Comparison of ENCODE assay signal across 24 mouse cellular contexts in the genomic region with DNA sequence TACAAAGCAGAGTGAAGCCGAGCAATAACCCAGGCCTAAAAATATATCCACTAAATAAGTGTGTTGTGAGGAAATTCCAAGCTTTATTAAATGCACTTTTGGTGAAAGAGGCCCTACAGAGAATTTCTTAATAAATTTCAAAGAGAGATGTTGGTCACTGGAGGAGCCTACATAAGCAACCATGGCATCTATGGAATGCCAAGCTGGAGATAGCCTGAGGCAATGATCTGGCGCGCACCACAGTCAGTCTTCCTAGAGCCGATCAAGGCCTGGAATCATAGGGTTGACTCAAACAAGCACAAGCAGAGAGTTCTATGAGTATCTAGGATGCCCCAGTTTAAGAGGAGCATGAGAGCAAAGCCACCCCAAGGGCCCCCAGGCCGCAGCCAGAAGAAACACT. TPM values are rescaled to one million over a fixed set of nuclear protein-coding genes. Genes with fewer than 3 reads are reported as not detected.
DNase-seq lines count a peak whose midpoint lies in the region; ATAC-seq and TF ChIP-seq lines count a peak whose summit lies in the region.
"Had no signal": no experiment of that assay in that cellular context is flagged by ENCODE, and none has a peak within 500 bp of the region (broad histone marks: within the 10 kb centered on the region; RNA-seq: fewer than 3 reads in every experiment).

No protein-coding gene starts in this region.

- peak; percentile 41 for DNase-seq in 3134 (ENCODE audit: extremely low read depth, insufficient read length, low spot score)
- DNase-seq in Muller cell, postnatal 12 days (ENCODE audit: inconsistent ontology term), result peak; percentile 43
- peak; percentile 30 for DNase-seq in embryonic facial prominence, embryonic 10.5 days (ENCODE audit: low spot score)
- DNase-seq in limb, embryonic 14.5 days (ENCODE audit: low spot score), result no peak
- no peak for DNase-seq in gastrocnemius, adult 18-20 months (ENCODE audit: low spot score)
- DNase-seq: adrenal gland, postnatal 10 days; B cell, adult 2 months; cerebellum, adult 18-20 months; cerebellum, adult 9-11 months; cerebellum, postnatal 36 days; forebrain, postnatal 0 days; gastrocnemius, postnatal 36 days; heart, adult 18-20 months; heart, postnatal 10 days; heart, postnatal 4 days had no signal

- no peaks in the 10 kb centered on the region for H3K36me3 ChIP-seq in embryonic facial prominence, embryonic 10.5 days (replicated peaks)
- no peaks in the 10 kb centered on the region for H3K36me3 ChIP-seq in limb, embryonic 14.5 days (ENCODE audit: control insufficient read depth, insufficient read depth, low read length)
- H3K36me3 ChIP-seq in midbrain, embryonic 16.5 days (ENCODE audit: control insufficient read depth, insufficient read depth, low read length), result no peaks in the 10 kb centered on the region
- H3K36me3 ChIP-seq: forebrain, embryonic 12.5 days; G1E; heart, embryonic 10.5 days; hindbrain, embryonic 12.5 days had no signal

- WGBS in embryonic facial prominence, embryonic 10.5 days, result 62% methylated on average over 5 of the region's 5 CpGs
- 52% methylated on average over 5 of the region's 5 CpGs for WGBS in limb, embryonic 14.5 days
- 84% methylated on average over 5 of the region's 5 CpGs for WGBS in midbrain, embryonic 16.5 days

- no peak overlapping the region for H3K27ac ChIP-seq in embryonic facial prominence, embryonic 10.5 days (replicated peaks)
- peak overlapping the region; percentile 28; the same call in 1 of the 2 replicates for H3K27ac ChIP-seq in limb, embryonic 14.5 days (replicated peaks; ENCODE audit: low read depth, low read length)
- H3K27ac ChIP-seq in midbrain, embryonic 16.5 days (ENCODE audit: low read length), result no peak overlapping the region
- H3K27ac ChIP-seq: forebrain, embryonic 12.5 days; heart, embryonic 10.5 days; hindbrain, embryonic 12.5 days had no signal

- H3K4me1 ChIP-seq in embryonic facial prominence, embryonic 10.5 days, result no peaks in the 10 kb centered on the region
- peaks cover 14% of the 10 kb centered on the region for H3K4me1 ChIP-seq in limb, embryonic 14.5 days (ENCODE audit: control insufficient read depth, insufficient read depth, low read length)
- H3K4me1 ChIP-seq in midbrain, embryonic 16.5 days (ENCODE audit: control insufficient read depth, insufficient read depth, low read length), result no peaks in the 10 kb centered on the region
- H3K4me1 ChIP-seq: forebrain, embryonic 12.5 days; heart, embryonic 10.5 days; hindbrain, embryonic 12.5 days had no signal

- no peak overlapping the region for H3K4me3 ChIP-seq in embryonic facial prominence, embryonic 10.5 days
- H3K4me3 ChIP-seq in limb, embryonic 14.5 days (replicated peaks; ENCODE audit: low read length), result no peak overlapping the region
- no peak overlapping the region for H3K4me3 ChIP-seq in midbrain, embryonic 16.5 days (ENCODE audit: low read depth, low read length)
- H3K4me3 ChIP-seq: forebrain, embryonic 12.5 days; heart, embryonic 10.5 days; hindbrain, embryonic 12.5 days had no signal

- H3K9me3 ChIP-seq in embryonic facial prominence, embryonic 10.5 days, result 0 out of 2 replicates have a peak, but pooled peaks cover 4% of the 10 kb centered on the region
- H3K9me3 ChIP-seq in limb, embryonic 14.5 days (ENCODE audit: control insufficient read depth, low read length), result no peaks in the 10 kb centered on the region
- H3K9me3 ChIP-seq in midbrain, embryonic 16.5 days (replicated peaks; ENCODE audit: control insufficient read depth, low read length, poor library complexity, severe bottlenecking), result no peaks in the 10 kb centered on the region
- H3K9me3 ChIP-seq: forebrain, embryonic 12.5 days; G1E; heart, embryonic 10.5 days; hindbrain, embryonic 12.5 days had no signal

- no peak for TF ChIP-seq POLR2A in limb, embryonic 14.5 days (IDR thresholded peaks at IDR 0.05; ENCODE audit: borderline replicate concordance, extremely low read depth, insufficient read depth, insufficient read length)

- H3K9ac ChIP-seq in limb, embryonic 14.5 days (ENCODE audit: low read depth, low read length, severe bottlenecking), result no peak overlapping the region
- H3K9ac ChIP-seq in midbrain, embryonic 16.5 days (ENCODE audit: low read depth, low read length), result no peak overlapping the region
- H3K9ac ChIP-seq: forebrain, embryonic 12.5 days; forebrain, postnatal 0 days; hindbrain, embryonic 12.5 days had no signal

- no peak overlapping the region for H3K4me2 ChIP-seq in limb, embryonic 14.5 days (replicated peaks; ENCODE audit: low read depth, low read length, severe bottlenecking)
- H3K4me2 ChIP-seq in midbrain, embryonic 16.5 days (ENCODE audit: low read length), result no peak overlapping the region
- H3K4me2 ChIP-seq: forebrain, embryonic 12.5 days; hindbrain, embryonic 12.5 days had no signal

- 0 out of 2 replicates have a peak, but pooled peaks have one; percentile 26 for ATAC-seq in limb, embryonic 14.5 days (ENCODE audit: low FRiP score, low read depth)
- ATAC-seq in midbrain, embryonic 16.5 days, result no peak
- ATAC-seq: CD4-positive, CD25-positive, alpha-beta regulatory T cell, adult 4 months; forebrain, postnatal 0 days; hindbrain, embryonic 16.5 days; inflammation-experienced regulatory T-cells, adult 6 months; intestine, postnatal 0 days had no signal

- no peaks in the 10 kb centered on the region; the same call in 1 of the 2 replicates for H3K27me3 ChIP-seq in embryonic facial prominence, embryonic 10.5 days (replicated peaks; ENCODE audit: low read depth, poor library complexity, severe bottlenecking)
- no peaks in the 10 kb centered on the region for H3K27me3 ChIP-seq in limb, embryonic 14.5 days (ENCODE audit: control insufficient read depth, insufficient read depth, low read length)
- no peaks in the 10 kb centered on the region for H3K27me3 ChIP-seq in midbrain, embryonic 16.5 days (ENCODE audit: control insufficient read depth, insufficient read depth, low read depth, low read length)
- H3K27me3 ChIP-seq: hindbrain, embryonic 12.5 days had no signal

RNA-seq across cellular contexts. Expression of a gene that starts 10.9 kb away (rescaled TPM):
- 54.8 and 55.8 TPM in 2 replicates for polyA plus RNA-seq in embryonic facial prominence, embryonic 10.5 days (2016; fragmentation: Nextera tagmentation; extraction: Ambion mirVana)
- polyA plus RNA-seq in limb, embryonic 14.5 days (2012; rRNA removed), result 35.2 and 43.1 TPM in 2 replicates
- polyA plus RNA-seq in limb, embryonic 14.5 days (2014; fragmentation: Nextera tagmentation; extraction: Ambion mirVana), result 49.0 and 52.3 TPM in 2 replicates
- total RNA-seq in gastrocnemius, adult 18-20 months (2021), result 10 to 100 TPM; 14.2 to 14.3 TPM
- 31.8 and 32.6 TPM in 2 replicates for polyA plus RNA-seq in midbrain, embryonic 16.5 days (2015; fragmentation: Nextera tagmentation; extraction: Ambion mirVana)

Comparison
In these comparisons a context has a peak if more than half of its experiments do, and no peak if none do; other contexts are left out.
1. DNase-seq: peak in 3134 (single experiment), Muller cell, postnatal 12 days (single experiment) and embryonic facial prominence, embryonic 10.5 days (single experiment); none in limb, embryonic 14.5 days (single experiment) and gastrocnemius, adult 18-20 months (single experiment).